Mouse (Mus musculus) MEL (cell line): ENCODE measurements around the gene Gucd1. TPM values are rescaled to one million over a fixed set of nuclear protein-coding genes. Genes with fewer than 3 reads are reported as not detected.

Source experiments
- DNase-seq: peaks from one replicate; pipeline ENCODE4 v3.0.0; 2011; ENCODE audit warnings: low read depth, low spot score
- H3K27ac ChIP-seq: 2 replicates; pipeline ENCODE4 v1.5.1; 2012; ENCODE audit warnings: low read depth, mild to moderate bottlenecking, control low read depth, low read length, moderate library complexity; ENCODE audit not compliant: control insufficient read depth
- H3K27me3 ChIP-seq, 2 experiments: fragments of 150-350 bp in 1 of 2; sonication (generic) in 1 of 2; 2 replicates each; pipeline ENCODE4 v1.6.1; 2012; ENCODE audit warnings: low read length in 2 of 2, mild to moderate bottlenecking in 2 of 2, improper control_type of control experiment in 1 of 2, moderate library complexity in 1 of 2; ENCODE audit not compliant: insufficient read depth in 2 of 2, control insufficient read depth in 1 of 2
- H3K36me3 ChIP-seq, 2 experiments: 2 replicates each; pipeline ENCODE4 v1.6.1; 2012 to 2014; ENCODE audit warnings: low read length in 2 of 2, improper control_type of control experiment in 1 of 2, inconsistent platforms in 1 of 2, mild to moderate bottlenecking in 1 of 2; ENCODE audit not compliant: insufficient read depth in 2 of 2, control insufficient read depth in 1 of 2
- H3K4me1 ChIP-seq, 2 experiments: fragments of 150-350 bp in 1 of 2; sonication (generic) in 1 of 2; 2 replicates each; pipeline ENCODE4 v1.6.1; 2012; ENCODE audit warnings: low read length in 2 of 2, improper control_type of control experiment in 1 of 2, mild to moderate bottlenecking in 1 of 2; ENCODE audit not compliant: insufficient read depth in 2 of 2, control insufficient read depth in 1 of 2
- H3K4me3 ChIP-seq, 2 experiments: fragments of 150-350 bp in 1 of 2; sonication (generic) in 1 of 2; 2 replicates each; pipeline ENCODE4 v1.5.1; 2012; ENCODE audit warnings: low read depth in 2 of 2, low read length in 2 of 2, mild to moderate bottlenecking in 2 of 2, moderate library complexity in 2 of 2, control low read depth in 1 of 2, improper control_type of control experiment in 1 of 2; ENCODE audit not compliant: control insufficient read depth in 1 of 2, insufficient read depth in 1 of 2
- H3K79me2 ChIP-seq: 2 replicates; pipeline ENCODE4 v1.6.1; 2012; ENCODE audit warnings: mild to moderate bottlenecking, low read length, moderate library complexity; ENCODE audit not compliant: control insufficient read depth, poor library complexity, insufficient read depth
- H3K9ac ChIP-seq: 2 replicates; pipeline ENCODE4 v1.6.1; 2012; ENCODE audit warnings: low read depth, mild to moderate bottlenecking, control low read depth, low read length, moderate library complexity; ENCODE audit not compliant: control insufficient read depth, poor library complexity, severe bottlenecking
- H3K9me3 ChIP-seq: fragments of 150-350 bp; sonication (generic); replicated peaks from 2 replicates; pipeline ENCODE4 v1.6.1; 2012; ENCODE audit warnings: mild to moderate bottlenecking, low read length, improper control_type of control experiment, moderate library complexity; ENCODE audit not compliant: insufficient read depth
- CHD1 ChIP-seq: IDR thresholded peaks from 2 replicates; pipeline ENCODE4 v1.6.1; 2012; ENCODE audit warnings: low read depth, mild to moderate bottlenecking, inconsistent platforms, low read length, improper control_type of control experiment
- CTCF ChIP-seq, 3 experiments: IDR thresholded peaks in 2 of 3; conservative IDR thresholded peaks in 1 of 3; 2 replicates each; pipeline ENCODE4 v1.5.1; 2011 to 2012; ENCODE audit warnings: low read length in 3 of 3, low read depth in 2 of 3, mild to moderate bottlenecking in 2 of 3, improper control_type of control experiment in 1 of 3, inconsistent platforms in 1 of 3, mixed read lengths in 1 of 3, moderate library complexity in 1 of 3; ENCODE audit not compliant: control insufficient read depth in 1 of 3, insufficient read depth in 1 of 3, poor library complexity in 1 of 3, severe bottlenecking in 1 of 3
- ELF1 ChIP-seq: IDR thresholded peaks from 2 replicates; pipeline ENCODE4 v1.6.1; 2014; ENCODE audit warnings: low read depth, mild to moderate bottlenecking, inconsistent platforms, low read length, improper control_type of control experiment, moderate library complexity
- ETS1 ChIP-seq: IDR thresholded peaks from 2 replicates; pipeline ENCODE4 v1.6.1; 2012; ENCODE audit warnings: low read depth, mild to moderate bottlenecking, inconsistent platforms, low read length, improper control_type of control experiment, moderate library complexity
- JUND ChIP-seq: IDR thresholded peaks from 2 replicates; pipeline ENCODE4 v1.6.1; 2011; ENCODE audit warnings: low read depth, mild to moderate bottlenecking, improper control_type of control experiment, low read length
- KAT2A ChIP-seq: conservative IDR thresholded peaks from 2 replicates; pipeline ENCODE4 v1.6.1; 2012; ENCODE audit warnings: low read depth, low read length, improper control_type of control experiment, inconsistent platforms
- MEF2A ChIP-seq: IDR thresholded peaks from 2 replicates; pipeline ENCODE4 v1.6.1; 2014; ENCODE audit warnings: low read depth, mild to moderate bottlenecking, inconsistent platforms, low read length, improper control_type of control experiment; ENCODE audit not compliant: poor library complexity, insufficient replicate concordance, severe bottlenecking; ENCODE audit errors: extremely low read depth
- NELFE ChIP-seq: IDR thresholded peaks from 2 replicates; pipeline ENCODE4 v1.6.1; 2011; ENCODE audit warnings: low read depth, low read length, improper control_type of control experiment
- NRF1 ChIP-seq: IDR thresholded peaks from 2 replicates; pipeline ENCODE4 v1.6.1; 2014; ENCODE audit warnings: low read depth, mild to moderate bottlenecking, inconsistent platforms, low read length, improper control_type of control experiment, moderate library complexity; ENCODE audit not compliant: poor library complexity, insufficient read depth, severe bottlenecking
- POLR2A ChIP-seq, 2 experiments: IDR thresholded peaks; 2 replicates each; pipeline ENCODE4 v1.6.1; 2011 to 2012; ENCODE audit warnings: low read length in 2 of 2, mild to moderate bottlenecking in 2 of 2, control low read depth in 1 of 2, improper control_type of control experiment in 1 of 2, low read depth in 1 of 2, moderate library complexity in 1 of 2; ENCODE audit not compliant: control insufficient read depth in 1 of 2, insufficient read depth in 1 of 2, poor library complexity in 1 of 2
- POLR2AphosphoS2 ChIP-seq: IDR thresholded peaks from 2 replicates; pipeline ENCODE4 v1.6.1; 2011; ENCODE audit warnings: low read length, improper control_type of control experiment
- POLR2AphosphoS5 ChIP-seq: IDR thresholded peaks from 2 replicates; pipeline ENCODE4 v1.6.1; 2012; ENCODE audit warnings: low read depth, borderline replicate concordance, mild to moderate bottlenecking, inconsistent platforms, low read length, moderate library complexity, mixed read lengths
- RAD21 ChIP-seq: IDR thresholded peaks from 2 replicates; pipeline ENCODE4 v1.6.1; 2011; ENCODE audit warnings: mild to moderate bottlenecking, low read depth, low read length, improper control_type of control experiment
- RCOR1 ChIP-seq: IDR thresholded peaks from 2 replicates; pipeline ENCODE4 v1.6.1; 2012; ENCODE audit warnings: low read depth, mild to moderate bottlenecking, inconsistent platforms, low read length, improper control_type of control experiment
- TAL1 ChIP-seq: IDR thresholded peaks from 2 replicates; pipeline ENCODE4 v1.6.1; 2012; ENCODE audit warnings: mild to moderate bottlenecking, inconsistent platforms, low read length, moderate library complexity, mixed read lengths
- TBP ChIP-seq: IDR thresholded peaks from 2 replicates; pipeline ENCODE4 v1.8.0; 2011; ENCODE audit warnings: low read depth, low read length, improper control_type of control experiment
- TCF12 ChIP-seq: IDR thresholded peaks from 2 replicates; pipeline ENCODE4 v1.6.1; 2014; ENCODE audit warnings: low read depth, mild to moderate bottlenecking, inconsistent platforms, low read length, improper control_type of control experiment, moderate library complexity
- UBTF ChIP-seq: IDR thresholded peaks from 2 replicates; pipeline ENCODE4 v1.6.1; 2012; ENCODE audit warnings: low read depth, mild to moderate bottlenecking, inconsistent platforms, low read length, improper control_type of control experiment, moderate library complexity, borderline replicate concordance; ENCODE audit not compliant: insufficient read depth
- USF2 ChIP-seq, 2 experiments: IDR thresholded peaks; 2 replicates each; pipeline ENCODE4 v1.6.1; 2011 to 2012; ENCODE audit warnings: improper control_type of control experiment in 2 of 2, low read length in 2 of 2, borderline replicate concordance in 1 of 2, inconsistent platforms in 1 of 2, low read depth in 1 of 2, mild to moderate bottlenecking in 1 of 2; ENCODE audit not compliant: insufficient read depth in 1 of 2
- ZC3H11A ChIP-seq: IDR thresholded peaks from 2 replicates; pipeline ENCODE4 v1.6.1; 2012; ENCODE audit warnings: low read depth, mild to moderate bottlenecking, inconsistent platforms, low read length, improper control_type of control experiment
- ZKSCAN1 ChIP-seq: IDR thresholded peaks from 2 replicates; pipeline ENCODE4 v1.6.1; 2012; ENCODE audit warnings: low read depth, mild to moderate bottlenecking, inconsistent platforms, low read length, improper control_type of control experiment, moderate library complexity
- ZNF384 ChIP-seq: IDR thresholded peaks from 2 replicates; pipeline ENCODE4 v1.6.1; 2012; ENCODE audit warnings: low read depth, mild to moderate bottlenecking, inconsistent platforms, low read length, improper control_type of control experiment
- polyA plus RNA-seq, 2 experiments: library from polyadenylated mRNA; stranded (reverse) in 1 of 2; unstranded in 1 of 2; fragments of >175 nt in 1 of 2; fragments of >200 nt in 1 of 2; gene quantifications; 2 replicates each; pipeline versions ENCODE4 v1.2.1 to v1.2.4; 2012; ENCODE audit warnings: low replicate concordance in 2 of 2, low read depth in 1 of 2; ENCODE audit not compliant: insufficient read length in 2 of 2, insufficient read depth in 1 of 2, missing spikeins in 1 of 2
- total RNA-seq: library from RNA; depleted of rRNA; stranded (reverse); fragments of 300-350 nt; gene quantifications from 2 replicates; pipeline ENCODE4 v1.2.3, GENCODE M21; 2012

Gucd1 gene
- total and polyA plus RNA-seq, 3 experiments = 18.7 to 30.7 TPM; not detected in 1

DNA sequence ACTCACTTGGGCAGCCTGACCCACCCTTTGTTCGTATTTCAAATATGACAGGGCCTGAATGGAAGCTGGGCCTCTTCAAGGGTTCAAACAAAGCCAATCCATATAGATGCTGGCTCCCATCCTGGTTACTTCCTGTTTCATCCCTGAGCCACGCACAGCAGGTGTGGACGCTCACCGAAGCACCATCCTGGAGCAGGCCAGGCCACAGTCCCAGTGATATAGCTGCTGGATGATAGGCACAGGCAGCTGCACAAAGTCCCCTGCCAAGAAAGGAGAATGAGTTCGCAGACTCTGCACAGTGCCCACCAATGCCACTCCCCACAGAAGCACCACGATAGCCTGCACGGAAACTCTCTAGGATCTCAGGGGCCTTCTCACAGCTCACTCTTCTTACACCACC, 5.9 kb downstream of the Gucd1 start:
- Histone ChIP-seq H3K9ac (no peak overlapping the region), H3K27me3 (no peaks in the 10 kb centered on the region), H3K4me1 (peaks cover 15 to 24% of the 10 kb centered on the region in 2 experiments), H3K4me3 (no peak overlapping the region), H3K9me3 (no peaks in the 10 kb centered on the region), H3K36me3 (peaks cover 2 to 20% of the 10 kb centered on the region in 2 experiments; a peak in 3 of 4 replicates)
- TF ChIP-seq POLR2AphosphoS2 (no peak), ETS1 (no peak), USF2 (IDR thresholded peaks at IDR 0.05; ENCODE audit: borderline replicate concordance in 1 of 2, insufficient read depth in 1 of 2, low read depth in 1 of 2, low read length in 2 of 2) (no peak), JUND (no peak), ZC3H11A (no peak), UBTF (no peak), KAT2A (no peak), POLR2AphosphoS5 (no peak), ZKSCAN1 (no peak), RCOR1 (no peak)
- TF ChIP-seq, all 39 proteins: peak for 0
- Histone ChIP-seq H3K79me2 (peaks cover 5% of the 10 kb centered on the region), H3K27ac (no peak overlapping the region)
- no peak for DNase-seq

DNA sequence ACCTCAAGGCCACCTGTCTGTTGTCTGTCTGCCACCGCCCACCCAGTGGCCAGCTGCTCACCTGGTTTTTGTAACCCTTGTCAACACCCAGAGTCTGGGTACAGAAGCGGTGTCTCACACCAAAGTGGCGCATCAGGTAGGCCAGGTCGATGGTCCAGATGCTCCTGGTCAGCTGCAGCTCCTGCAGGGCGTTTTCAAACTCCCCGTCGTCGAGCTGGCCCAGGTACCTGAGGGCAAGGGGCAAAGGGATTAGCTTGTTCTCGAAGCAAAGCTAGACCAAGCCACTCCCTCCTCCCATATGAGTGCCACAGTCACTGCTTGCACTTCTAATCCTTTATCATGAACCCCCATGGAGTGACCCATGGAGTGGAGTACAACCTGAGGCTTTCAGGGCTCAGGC, 6.7 kb downstream of the Gucd1 start:
- Histone ChIP-seq H3K36me3 (peaks cover 2 to 20% of the 10 kb centered on the region in 2 experiments; a peak in 3 of 4 replicates), H3K9me3 (no peaks in the 10 kb centered on the region), H3K4me1 (peaks cover 15 to 24% of the 10 kb centered on the region in 2 experiments)

More for the DNA sequence above, 6.7 kb downstream of the Gucd1 start:
- Histone ChIP-seq H3K27ac (no peak overlapping the region), H3K79me2 (no peaks in the 10 kb centered on the region), H3K9ac (no peak overlapping the region), H3K27me3 (no peaks in the 10 kb centered on the region), H3K4me3 (no peak overlapping the region)
- no peak for DNase-seq
- TF ChIP-seq NRF1 = no peak
- TF ChIP-seq TAL1 = no peak
- TF ChIP-seq JUND = no peak
- TF ChIP-seq UBTF = no peak
- no peak for TF ChIP-seq RCOR1
- no peak for TF ChIP-seq POLR2A (IDR thresholded peaks at IDR 0.05; ENCODE audit: control insufficient read depth in 1 of 2, insufficient read depth in 1 of 2, low read depth in 1 of 2, low read length in 2 of 2, poor library complexity in 1 of 2)
- no peak for TF ChIP-seq CHD1
- TF ChIP-seq CTCF (IDR thresholded peaks at IDR 0.05 in 2 of 3, conservative IDR thresholded peaks at IDR 0.05 in 1 of 3; ENCODE audit: control insufficient read depth in 1 of 3, insufficient read depth in 1 of 3, low read depth in 2 of 3, low read length in 3 of 3, poor library complexity in 1 of 3, severe bottlenecking in 1 of 3) = no peak
- TF ChIP-seq MEF2A = no peak
- no peak for TF ChIP-seq KAT2A
- TF ChIP-seq ZC3H11A = no peak
- TF ChIP-seq TBP = no peak
- no peak for TF ChIP-seq RAD21
- TF ChIP-seq POLR2AphosphoS2 = no peak
- TF ChIP-seq NELFE = no peak
- TF ChIP-seq ELF1 = no peak
- no peak for TF ChIP-seq ZNF384
- TF ChIP-seq TCF12 = no peak
- no peak for TF ChIP-seq ZKSCAN1
- TF ChIP-seq, all 39 proteins: peak for 0
